Mouse (Mus musculus) ES-Bruce4 (cell line): Measurements from ENCODE around the gene Wtap. TPM values are rescaled to one million over a fixed set of nuclear protein-coding genes. Genes with fewer than 3 reads are reported as not detected.
"Not testable (repeated sequence)": the region's sequence is repeated elsewhere in the genome, so short reads cannot be mapped to it uniquely, and the experiment has no call there.

Experiments
- H3K27ac ChIP-seq: 2 replicates; pipeline ENCODE4 v1.5.1; 2012; ENCODE audit warnings: low read length, inconsistent platforms; ENCODE audit not compliant: insufficient read depth
- H3K27me3 ChIP-seq: 2 replicates; pipeline ENCODE4 v1.6.1; 2012; ENCODE audit warnings: mild to moderate bottlenecking, low read length, inconsistent platforms; ENCODE audit not compliant: control insufficient read depth, poor library complexity, insufficient read depth, severe bottlenecking
- H3K36me3 ChIP-seq: 2 replicates; pipeline ENCODE4 v1.6.1; 2012; ENCODE audit warnings: inconsistent platforms, mild to moderate bottlenecking, low read length, moderate library complexity; ENCODE audit not compliant: control insufficient read depth, poor library complexity, insufficient read depth, severe bottlenecking
- H3K4me1 ChIP-seq: one replicate; pipeline ENCODE4 v1.8.1; 2011; ENCODE audit warnings: low read length; ENCODE audit not compliant: control insufficient read depth, insufficient read depth
- H3K4me3 ChIP-seq: 2 replicates; pipeline ENCODE4 v1.5.1; 2011; ENCODE audit warnings: low read depth, mild to moderate bottlenecking, low read length
- H3K9ac ChIP-seq: 2 replicates; pipeline ENCODE4 v1.6.1; 2012; ENCODE audit warnings: low read depth, mild to moderate bottlenecking, inconsistent platforms; ENCODE audit not compliant: poor library complexity, severe bottlenecking
- H3K9me3 ChIP-seq: replicated peaks from 2 replicates; pipeline ENCODE4 v1.6.1; 2012; ENCODE audit warnings: mild to moderate bottlenecking, low read length, inconsistent platforms; ENCODE audit not compliant: control insufficient read depth, poor library complexity, insufficient read depth, severe bottlenecking
- CTCF ChIP-seq: IDR thresholded peaks from one replicate; pipeline ENCODE4 v1.8.1; 2011; ENCODE audit warnings: low read depth, low read length
- EP300 ChIP-seq: IDR thresholded peaks from 2 replicates; pipeline ENCODE4 v1.6.1; 2011; ENCODE audit warnings: low read depth, low read length; ENCODE audit not compliant: insufficient read depth
- POLR2A ChIP-seq: IDR thresholded peaks from one replicate; pipeline ENCODE4 v1.8.1; 2011; ENCODE audit warnings: low read length; ENCODE audit not compliant: insufficient read depth
- polyA plus RNA-seq: library from polyadenylated mRNA; stranded (reverse); fragments of >200 nt; gene quantifications from 2 replicates; pipeline ENCODE4 v1.2.4, GENCODE M21; 2011; ENCODE audit warnings: low read depth; ENCODE audit not compliant: missing spikeins, insufficient read depth, insufficient read length

The Wtap gene
- polyA plus RNA-seq, 1 experiment = 132 TPM

- Histone ChIP-seq H3K36me3 (peaks cover 18% of the 10 kb centered on the region), H3K27ac (no peak overlapping the region), H3K27me3 (no peaks in the 10 kb centered on the region), H3K4me1 (no peaks in the 10 kb centered on the region), H3K9ac (no peak overlapping the region), H3K9me3 (no peaks in the 10 kb centered on the region), H3K4me3 (no peak overlapping the region)
- TF ChIP-seq CTCF (no peak), EP300 (no peak), POLR2A (no peak)
Measured at GRCm38 (mm10) chr17:12956664-12957063, 37.3 kb downstream of the Wtap start.

GRCm38 (mm10) chr17:12949669-12950068, 44.3 kb downstream of the Wtap start:
- no peak overlapping the region for H3K9ac ChIP-seq
- H3K4me3 ChIP-seq = no peak overlapping the region
- no peaks in the 10 kb centered on the region for H3K27me3 ChIP-seq
- TF ChIP-seq POLR2A (no peak), CTCF (no peak), EP300 (no peak)
- no peaks in the 10 kb centered on the region for H3K9me3 ChIP-seq
- no peak overlapping the region for H3K27ac ChIP-seq
- no peaks in the 10 kb centered on the region for H3K4me1 ChIP-seq
- peaks cover 24% of the 10 kb centered on the region for H3K36me3 ChIP-seq

GRCm38 (mm10) chr17:12942459-12943162, 51.4 kb downstream of the Wtap start:
- no peak overlapping the region for H3K27ac ChIP-seq
- TF ChIP-seq POLR2A = no peak
- no peak for TF ChIP-seq EP300
- no peak for TF ChIP-seq CTCF
- H3K36me3 ChIP-seq = peaks cover 17% of the 10 kb centered on the region
- H3K9ac ChIP-seq = no peak overlapping the region
- H3K9me3 ChIP-seq = no peaks in the 10 kb centered on the region
- no peaks in the 10 kb centered on the region for H3K4me1 ChIP-seq
- no peak overlapping the region for H3K4me3 ChIP-seq
- no peaks in the 10 kb centered on the region for H3K27me3 ChIP-seq

GRCm38 (mm10) chr17:12941543-12942260, 52.3 kb downstream of the Wtap start:
- no peak overlapping the region for H3K27ac ChIP-seq
- no peaks in the 10 kb centered on the region for H3K27me3 ChIP-seq
- no peaks in the 10 kb centered on the region for H3K4me1 ChIP-seq
- no peak overlapping the region for H3K4me3 ChIP-seq
- H3K36me3 ChIP-seq = peaks cover 16% of the 10 kb centered on the region
- H3K9ac ChIP-seq = no peak overlapping the region
- TF ChIP-seq EP300 (no peak), CTCF (no peak), POLR2A (no peak)
- no peaks in the 10 kb centered on the region for H3K9me3 ChIP-seq

- H3K36me3 ChIP-seq = peaks cover 13% of the 10 kb centered on the region
- H3K4me3 ChIP-seq = peak within 1 kb of the TSS; percentile 56
- no peaks in the 10 kb centered on the region for H3K27me3 ChIP-seq
- no peaks in the 10 kb centered on the region for H3K9me3 ChIP-seq
- H3K4me1 ChIP-seq = no peaks in the 10 kb centered on the region
- TF ChIP-seq POLR2A (no peak), EP300 (no peak)
- no peak within 1 kb of the TSS for H3K9ac ChIP-seq
- no peak within 1 kb of the TSS for H3K27ac ChIP-seq
Measured at GRCm38 (mm10) chr17:12940151-12940805, 53.7 kb downstream of the Wtap start, which contains the start of gene Acat3. Gene Acat3, minus strand, starts transcription at chr17:12940600.

- not testable (repeated sequence) for H3K9me3 ChIP-seq, H3K27me3 ChIP-seq, H3K9ac ChIP-seq, H3K36me3 ChIP-seq, H3K4me1 ChIP-seq, H3K27ac ChIP-seq
- peak overlapping the region; percentile 56 for H3K4me3 ChIP-seq
Measured at GRCm38 (mm10) chr17:12939377-12940148, 54.4 kb downstream of the Wtap start.
